Mouse (Mus musculus) neural tube, embryonic 14.5 days (tissue): ENCODE results near the gene Ralgapb. TPM values are rescaled to one million over a fixed set of nuclear protein-coding genes. Genes with fewer than 3 reads are reported as not detected.
A peak's percentile ranks its signal among the peaks of the same experiment; 100 is the strongest.

Source experiments
- ATAC-seq: fragments of 200-750 bp; cut with Nextera tagmentation; 2 replicates; pipeline ENCODE4 v1.8.0; 2017; ENCODE audit warnings: low read depth, mild to moderate bottlenecking, moderate TSS enrichment, moderate library complexity
- H3K27ac ChIP-seq: fragments of 300-500 bp; sonication (generic); 2 replicates; pipeline ENCODE4 v1.5.1; 2014; ENCODE audit warnings: low read depth, mild to moderate bottlenecking, control low read depth, low read length, moderate library complexity, mixed read lengths
- H3K27me3 ChIP-seq: fragments of 300-500 bp; sonication (generic); 2 replicates; pipeline ENCODE4 v1.6.1; 2014; ENCODE audit warnings: low read length; ENCODE audit not compliant: control insufficient read depth, insufficient read depth
- H3K36me3 ChIP-seq: fragments of 300-500 bp; sonication (generic); 2 replicates; pipeline ENCODE4 v1.6.1; 2014; ENCODE audit warnings: low read length, mixed read lengths; ENCODE audit not compliant: control insufficient read depth, insufficient read depth
- H3K4me1 ChIP-seq: fragments of 300-500 bp; sonication (generic); 2 replicates; pipeline ENCODE4 v1.6.1; 2014; ENCODE audit warnings: low read length; ENCODE audit not compliant: control insufficient read depth, insufficient read depth
- H3K4me2 ChIP-seq: fragments of 300-500 bp; sonication (generic); 2 replicates; pipeline ENCODE4 v1.6.1; 2014; ENCODE audit warnings: mild to moderate bottlenecking, low read depth, low read length, control low read depth
- H3K4me3 ChIP-seq: fragments of 300-500 bp; sonication (generic); 2 replicates; pipeline ENCODE4 v1.5.1; 2014; ENCODE audit warnings: low read depth, low read length, control low read depth, mixed read lengths
- H3K9ac ChIP-seq: fragments of 300-500 bp; sonication (generic); replicated peaks from 2 replicates; pipeline ENCODE4 v1.6.1; 2014; ENCODE audit warnings: low read depth, mild to moderate bottlenecking, control low read depth, low read length, mixed read lengths
- H3K9me3 ChIP-seq: fragments of 300-500 bp; sonication (generic); 2 replicates; pipeline ENCODE4 v1.6.1; 2016; ENCODE audit warnings: low read length; ENCODE audit not compliant: control insufficient read depth
- WGBS: fragments of 180-500 bp; shearing (Covaris S2); extraction: QIAGEN DNeasy Blood & Tissue Kit; methylation state at CpG from one replicate; pipeline ENCODE4 v1.1.7; 2014; 5-methylcytosine and 5-hydroxymethylcytosine counted together
- polyA plus RNA-seq: library from polyadenylated mRNA; unstranded; fragments of >200 nt; fragmentation: Nextera tagmentation; extraction: Ambion mirVana; gene quantifications from 2 replicates; pipeline ENCODE4 v1.2.1, GENCODE M21; 2014

Gene Ralgapb
- polyA plus RNA-seq, 1 experiment from 2014 or later, result 39.4 TPM

DNA sequence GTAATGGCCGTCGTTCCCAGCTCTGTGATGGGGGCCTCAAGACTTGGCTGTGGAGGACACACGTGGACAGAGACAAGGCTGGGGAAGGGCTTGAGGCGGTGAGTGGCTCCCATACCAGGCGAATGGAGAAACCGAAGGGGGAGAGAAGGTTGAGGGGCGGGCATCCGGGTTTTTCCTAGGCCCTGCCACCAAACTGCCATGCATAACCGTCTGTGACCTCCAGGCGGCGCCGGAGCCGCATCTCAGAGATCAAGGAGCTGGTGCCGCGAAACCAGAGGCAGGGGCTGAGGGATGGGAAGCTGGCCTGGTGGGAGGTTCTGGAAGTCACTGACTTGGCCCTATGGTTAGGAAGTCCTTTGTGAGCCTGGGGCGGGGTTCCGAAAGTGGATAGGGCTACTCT is 137.1 kb downstream of the Ralgapb start:
- 2% methylated on average over 17 of the region's 17 CpGs for WGBS
- H3K4me1 ChIP-seq, result 0 out of 2 replicates have a peak, but pooled peaks cover 6% of the 10 kb centered on the region
- H3K27me3 ChIP-seq, result no peaks in the 10 kb centered on the region
- no peaks in the 10 kb centered on the region for H3K9me3 ChIP-seq
- peak; percentile 74; the same call in 1 of the 2 replicates for ATAC-seq
- no peak overlapping the region for H3K27ac ChIP-seq
- no peaks in the 10 kb centered on the region for H3K36me3 ChIP-seq
- no peak overlapping the region for H3K4me2 ChIP-seq
- H3K9ac ChIP-seq, result 0 out of 2 replicates have a peak overlapping the region, but pooled peaks have one; percentile 34
- no peak overlapping the region for H3K4me3 ChIP-seq

Other genes starting within 250 kb of the Ralgapb start
- 0.94 and 1.8 TPM in 2 replicates for gene D630003M21Rik, start 180.6 kb upstream of the Ralgapb start, polyA plus RNA-seq
- gene Bpi, start 151.8 kb upstream of the Ralgapb start, polyA plus RNA-seq, result 0.11 TPM in 1 of 2 replicates, not detected in the other
- 0.62 and 3.7 TPM in 2 replicates for gene Lbp, start 103.4 kb upstream of the Ralgapb start, polyA plus RNA-seq
- gene Snhg11, start 34.2 kb upstream of the Ralgapb start, polyA plus RNA-seq, result 687 and 1,092 TPM in 2 replicates
- gene Adig, start 92.8 kb downstream of the Ralgapb start, polyA plus RNA-seq, result not detected in 2 replicates
- gene Arhgap40, start 102.9 kb downstream of the Ralgapb start, polyA plus RNA-seq, result 0.91 and 1.4 TPM in 2 replicates
- gene Slc32a1, start 200.9 kb downstream of the Ralgapb start, polyA plus RNA-seq, result 9.2 and 10.7 TPM in 2 replicates
- gene Actr5, start 215.0 kb downstream of the Ralgapb start, polyA plus RNA-seq, result 12.9 TPM in 2 replicates